13 mouse cellular contexts compared by ENCODE assay signal in genomic region chr12:8786984-8787730, GRCm38 (mm10). TPM values are rescaled to one million over a fixed set of nuclear protein-coding genes. Genes with fewer than 3 reads are reported as not detected.
A peak's percentile ranks its signal among the peaks of the same experiment; 100 is the strongest.
DNase-seq lines count a peak whose midpoint lies in the region; ATAC-seq and TF ChIP-seq lines count a peak whose summit lies in the region.
"Had no signal": no experiment of that assay in that cellular context is flagged by ENCODE, and none has a peak within 500 bp of the region (broad histone marks: within the 10 kb centered on the region; RNA-seq: fewer than 3 reads in every experiment).

No protein-coding gene starts in this region.

- H3K36me3 ChIP-seq in liver, adult 2 months (ENCODE audit: control insufficient read depth, insufficient read depth, low read length): no peaks in the 10 kb centered on the region; the same call in 1 of the 2 replicates
- H3K36me3 ChIP-seq in liver, embryonic 11.5 days (ENCODE audit: control insufficient read depth, insufficient read depth, low read length): no peaks in the 10 kb centered on the region; the same call in 1 of the 2 replicates
- H3K36me3 ChIP-seq in thymus, adult 2 months (ENCODE audit: control insufficient read depth, insufficient read depth, low read length): no peaks in the 10 kb centered on the region

- H3K9me3 ChIP-seq in liver, embryonic 11.5 days (ENCODE audit: control insufficient read depth, low read length): no peaks in the 10 kb centered on the region

- no peak overlapping the region for H3K4me3 ChIP-seq in liver, adult 2 months (ENCODE audit: insufficient read depth, low read depth, low read length)
- no peak overlapping the region for H3K4me3 ChIP-seq in liver, embryonic 11.5 days (ENCODE audit: low read depth, low read length)
- H3K4me3 ChIP-seq in thymus, adult 2 months (ENCODE audit: control insufficient read depth, insufficient read depth, low read length): no peak overlapping the region

- WGBS in liver, adult 2 months: 83% methylated on average over 12 of the region's 12 CpGs
- 82% methylated on average over 12 of the region's 12 CpGs for WGBS in liver, embryonic 11.5 days
- 24% methylated on average over 12 of the region's 12 CpGs for WGBS in thymus, adult 2 months

- no peak for ATAC-seq in liver, embryonic 11.5 days (replicated peaks; ENCODE audit: low FRiP score)

- peaks cover 52% of the 10 kb centered on the region for H3K79me2 ChIP-seq in liver, adult 2 months (ENCODE audit: control insufficient read depth, insufficient read depth, low read length)

- peaks cover 22% of the 10 kb centered on the region for H3K4me1 ChIP-seq in liver, adult 2 months (ENCODE audit: control insufficient read depth, insufficient read depth, low read length)
- peaks cover 14% of the 10 kb centered on the region for H3K4me1 ChIP-seq in liver, embryonic 11.5 days (replicated peaks; ENCODE audit: control insufficient read depth, insufficient read depth, low read length)
- peaks cover 17% of the 10 kb centered on the region for H3K4me1 ChIP-seq in thymus, adult 2 months (replicated peaks; ENCODE audit: control insufficient read depth, insufficient read depth, low read length)

- TF ChIP-seq CTCF in liver, adult 2 months (IDR thresholded peaks at IDR 0.05; ENCODE audit: low read depth, low read length): no peak
- no peak for TF ChIP-seq CTCF in thymus, adult 2 months (IDR thresholded peaks at IDR 0.05; ENCODE audit: borderline replicate concordance, control insufficient read depth, extremely low read depth, insufficient read depth, low read length, poor library complexity)

- H3K9ac ChIP-seq in liver, adult 2 months (ENCODE audit: low read depth, low read length): no peak overlapping the region
- H3K9ac ChIP-seq in liver, embryonic 11.5 days (ENCODE audit: low read depth, low read length): no peak overlapping the region
- H3K9ac ChIP-seq: hindbrain, embryonic 14.5 days had no signal

- peak overlapping the region; percentile 55; the same call in 1 of the 2 replicates for H3K27ac ChIP-seq in liver, adult 2 months (replicated peaks; ENCODE audit: insufficient read depth, low read depth, low read length)
- H3K27ac ChIP-seq in liver, embryonic 11.5 days (ENCODE audit: low read depth, low read length): no peak overlapping the region
- no peak overlapping the region for H3K27ac ChIP-seq in thymus, adult 2 months (ENCODE audit: control insufficient read depth, insufficient read depth, low read length)
- H3K27ac ChIP-seq: hindbrain, embryonic 14.5 days; macrophage had no signal

- H3K4me2 ChIP-seq in liver, embryonic 11.5 days: no peak overlapping the region
- H3K4me2 ChIP-seq: hindbrain, embryonic 14.5 days had no signal

- TF ChIP-seq POLR2A in liver, adult 2 months (IDR thresholded peaks at IDR 0.05; ENCODE audit: extremely low read depth, insufficient read depth, low read length): no peak
- no peak for TF ChIP-seq POLR2A in thymus, adult 2 months (IDR thresholded peaks at IDR 0.05; ENCODE audit: control insufficient read depth, extremely low read depth, insufficient read depth, low read length, poor library complexity)

- no peaks in the 10 kb centered on the region for H3K27me3 ChIP-seq in liver, adult 2 months (ENCODE audit: control insufficient read depth, insufficient read depth, low read length)
- no peaks in the 10 kb centered on the region for H3K27me3 ChIP-seq in liver, embryonic 11.5 days (replicated peaks; ENCODE audit: control insufficient read depth, insufficient read depth, low read length)
- no peaks in the 10 kb centered on the region for H3K27me3 ChIP-seq in thymus, adult 2 months (ENCODE audit: control insufficient read depth, insufficient read depth, low read length)

- peak; percentile 74 to 76 for DNase-seq in cerebellum, postnatal 10 days
- no peak for DNase-seq in cerebellum, postnatal 25 days
- DNase-seq in liver, adult 2 months (ENCODE audit: extremely low read depth, low read depth, low spot score): no peak
- no peak for DNase-seq in liver, embryonic 11.5 days (ENCODE audit: low spot score)
- DNase-seq in gastrocnemius, adult 8-10 months (ENCODE audit: low spot score in 2 of 2): peak; percentile 20 to 28
- peak; percentile 42 for DNase-seq in thymus, adult 2 months
- DNase-seq in ovary, adult 18-20 months (ENCODE audit: low spot score): no peak
- no peak for DNase-seq in kidney, adult 8-10 months
- DNase-seq: adrenal gland, adult 2 months; embryo, embryonic 11 days; kidney, postnatal 36 days had no signal

RNA-seq across cellular contexts. Expression of gene Sdc1, which starts 16.0 kb away (rescaled TPM):
- total RNA-seq in liver, adult 2 months (2014; rRNA removed): 164 and 316 TPM in 2 replicates
- 321 and 421 TPM in 2 replicates for polyA plus RNA-seq in liver, adult 2 months (2012; rRNA removed)
- polyA plus RNA-seq in liver, embryonic 11.5 days (2014; fragmentation: Nextera tagmentation; extraction: Ambion mirVana): 50.2 and 51.6 TPM in 2 replicates
- total RNA-seq in gastrocnemius, adult 8-10 months (2022): 1 to 10 TPM in 3 of 4 experiments, under 1 TPM in 1; 0.82 to 3.1 (median 2.1) TPM
- 28.3 and 28.9 TPM in 2 replicates for polyA plus RNA-seq in thymus, adult 2 months (2012; rRNA removed)

Comparison
In these comparisons a context has a peak if more than half of its experiments do, and no peak if none do; other contexts are left out.
1. DNase-seq: peak in cerebellum, postnatal 10 days (2 of 2), gastrocnemius, adult 8-10 months (2 of 2) and thymus, adult 2 months (single experiment); none in cerebellum, postnatal 25 days (0 of 2), liver, adult 2 months (single experiment), liver, embryonic 11.5 days (single experiment), ovary, adult 18-20 months (single experiment) and kidney, adult 8-10 months (0 of 2).